Mouse (Mus musculus): ENCODE measurements around the gene Atp2b4. TPM values are rescaled to one million over a fixed set of nuclear protein-coding genes. Genes with fewer than 3 reads are reported as not detected.
A peak's percentile ranks its signal among the peaks of the same experiment; 100 is the strongest.

Atp2b4 gene
- polyA plus RNA-seq, 1 experiment from 2014 or later = 5.8 TPM

- Histone ChIP-seq H3K4me2 (ENCODE audit: low read depth, severe bottlenecking) (no peak overlapping the region), H3K36me3 (ENCODE audit: control insufficient read depth, insufficient read depth, low read length) (no peaks in the 10 kb centered on the region), H3K4me3 (ENCODE audit: low read depth, low read length) (no peak overlapping the region), H3K9ac (ENCODE audit: low read length) (no peak overlapping the region), H3K27me3 (ENCODE audit: control insufficient read depth, insufficient read depth, low read length) (no peaks in the 10 kb centered on the region), H3K9me3 (ENCODE audit: control insufficient read depth, low read length) (no peaks in the 10 kb centered on the region), H3K27ac (replicated peaks; ENCODE audit: low read depth, low read length) (no peak overlapping the region), H3K4me1 (ENCODE audit: control insufficient read depth, insufficient read depth, low read length) (peaks cover 12% of the 10 kb centered on the region; the same call in 1 of the 2 replicates)
- ATAC-seq (ENCODE audit: insufficient number of reproducible peaks, low FRiP score, low TSS enrichment, low read depth) (no peak), DNase-seq (ENCODE audit: low spot score) (no peak)
- 96% methylated on average over 7 of the region's 7 CpGs for WGBS
Measured at GRCm38 (mm10) chr1:133662941-133663340, 137.9 kb downstream of the Atp2b4 start.

GRCm38 (mm10) chr1:133661203-133661933 lies 139.5 kb downstream of the Atp2b4 start, which contains the start of gene Gm38394:
Gene Gm38394, minus strand, starts transcription at chr1:133661318.
- no peaks in the 10 kb centered on the region for H3K27me3 ChIP-seq (ENCODE audit: control insufficient read depth, insufficient read depth, low read length)
- H3K9ac ChIP-seq (ENCODE audit: low read length) = peak within 1 kb of the TSS; percentile 81
- no peaks in the 10 kb centered on the region for H3K9me3 ChIP-seq (ENCODE audit: control insufficient read depth, low read length)
- peak within 1 kb of the TSS; percentile 84 for H3K4me2 ChIP-seq (ENCODE audit: low read depth, severe bottlenecking)
- H3K27ac ChIP-seq (replicated peaks; ENCODE audit: low read depth, low read length) = peak within 1 kb of the TSS; percentile 81
- H3K36me3 ChIP-seq (ENCODE audit: control insufficient read depth, insufficient read depth, low read length) = 0 out of 2 replicates have a peak, but pooled peaks cover 2% of the 10 kb centered on the region
- DNase-seq (ENCODE audit: low spot score) (peak; percentile 93), ATAC-seq (ENCODE audit: insufficient number of reproducible peaks, low FRiP score, low TSS enrichment, low read depth) (peak; percentile 98)
- 3% methylated on average over 26 of the region's 26 CpGs for WGBS
- H3K4me3 ChIP-seq (ENCODE audit: low read depth, low read length) = peak within 1 kb of the TSS; percentile 84
- H3K4me1 ChIP-seq (ENCODE audit: control insufficient read depth, insufficient read depth, low read length) = peaks cover 15% of the 10 kb centered on the region; the same call in 1 of the 2 replicates

- ATAC-seq (ENCODE audit: insufficient number of reproducible peaks, low FRiP score, low TSS enrichment, low read depth) (peak; percentile 87), DNase-seq (ENCODE audit: low spot score) (peak; percentile 85)
- Histone ChIP-seq H3K27ac (replicated peaks; ENCODE audit: low read depth, low read length) (peak within 1 kb of the TSS; percentile 81), H3K4me1 (ENCODE audit: control insufficient read depth, insufficient read depth, low read length) (peaks cover 15% of the 10 kb centered on the region; the same call in 1 of the 2 replicates), H3K36me3 (ENCODE audit: control insufficient read depth, insufficient read depth, low read length) (0 out of 2 replicates have a peak, but pooled peaks cover 2% of the 10 kb centered on the region), H3K9me3 (ENCODE audit: control insufficient read depth, low read length) (no peaks in the 10 kb centered on the region), H3K27me3 (ENCODE audit: control insufficient read depth, insufficient read depth, low read length) (no peaks in the 10 kb centered on the region), H3K4me2 (ENCODE audit: low read depth, severe bottlenecking) (peak within 1 kb of the TSS; percentile 84), H3K9ac (ENCODE audit: low read length) (peak within 1 kb of the TSS; percentile 81), H3K4me3 (ENCODE audit: low read depth, low read length) (peak within 1 kb of the TSS; percentile 84)
- 1% methylated on average over 40 of the region's 41 CpGs for WGBS
Measured at GRCm38 (mm10) chr1:133660466-133661202, 140.2 kb downstream of the Atp2b4 start, which contains the start of gene Zbed6. Gene Zbed6, minus strand, starts transcription at chr1:133660885.

GRCm38 (mm10) chr1:133658878-133659277 lies 142.0 kb downstream of the Atp2b4 start:
- WGBS = 93% methylated on average over 3 of the region's 3 CpGs
- 0 out of 2 replicates have a peak, but pooled peaks cover 2% of the 10 kb centered on the region for H3K36me3 ChIP-seq (ENCODE audit: control insufficient read depth, insufficient read depth, low read length)

GRCm38 (mm10) chr1:133656811-133657210 lies 144.0 kb downstream of the Atp2b4 start:
- 0 out of 2 replicates have a peak, but pooled peaks cover 2% of the 10 kb centered on the region for H3K36me3 ChIP-seq (ENCODE audit: control insufficient read depth, insufficient read depth, low read length)
- no peaks in the 10 kb centered on the region for H3K27me3 ChIP-seq (ENCODE audit: control insufficient read depth, insufficient read depth, low read length)
- no peak overlapping the region for H3K27ac ChIP-seq (replicated peaks; ENCODE audit: low read depth, low read length)
- DNase-seq (ENCODE audit: low spot score) (no peak), ATAC-seq (ENCODE audit: insufficient number of reproducible peaks, low FRiP score, low TSS enrichment, low read depth) (no peak)
- peaks cover 15% of the 10 kb centered on the region; the same call in 1 of the 2 replicates for H3K4me1 ChIP-seq (ENCODE audit: control insufficient read depth, insufficient read depth, low read length)
- H3K4me3 ChIP-seq (ENCODE audit: low read depth, low read length) = no peak overlapping the region
- H3K9ac ChIP-seq (ENCODE audit: low read length) = no peak overlapping the region
- no peak overlapping the region for H3K4me2 ChIP-seq (ENCODE audit: low read depth, severe bottlenecking)
- no peaks in the 10 kb centered on the region for H3K9me3 ChIP-seq (ENCODE audit: control insufficient read depth, low read length)
- WGBS = 26% methylated on average over 5 of the region's 5 CpGs

More at GRCm38 (mm10) chr1:133658878-133659277, 142.0 kb downstream of the Atp2b4 start:
- ATAC-seq (ENCODE audit: insufficient number of reproducible peaks, low FRiP score, low TSS enrichment, low read depth) = no peak
- Histone ChIP-seq H3K4me2 (ENCODE audit: low read depth, severe bottlenecking) (no peak overlapping the region), H3K4me3 (ENCODE audit: low read depth, low read length) (no peak overlapping the region), H3K27me3 (ENCODE audit: control insufficient read depth, insufficient read depth, low read length) (no peaks in the 10 kb centered on the region), H3K9ac (ENCODE audit: low read length) (no peak overlapping the region), H3K4me1 (ENCODE audit: control insufficient read depth, insufficient read depth, low read length) (peaks cover 15% of the 10 kb centered on the region; the same call in 1 of the 2 replicates), H3K9me3 (ENCODE audit: control insufficient read depth, low read length) (no peaks in the 10 kb centered on the region), H3K27ac (replicated peaks; ENCODE audit: low read depth, low read length) (no peak overlapping the region)
- DNase-seq (ENCODE audit: low spot score) = no peak

- ATAC-seq (ENCODE audit: insufficient number of reproducible peaks, low FRiP score, low TSS enrichment, low read depth) = no peak
- peaks cover 2% of the 10 kb centered on the region; the same call in 1 of the 2 replicates for H3K36me3 ChIP-seq (ENCODE audit: control insufficient read depth, insufficient read depth, low read length)
- H3K9ac ChIP-seq (ENCODE audit: low read length) = no peak overlapping the region
- H3K9me3 ChIP-seq (ENCODE audit: control insufficient read depth, low read length) = no peaks in the 10 kb centered on the region
- no peaks in the 10 kb centered on the region for H3K27me3 ChIP-seq (ENCODE audit: control insufficient read depth, insufficient read depth, low read length)
- H3K4me3 ChIP-seq (ENCODE audit: low read depth, low read length) = no peak overlapping the region
- H3K4me1 ChIP-seq (ENCODE audit: control insufficient read depth, insufficient read depth, low read length) = 0 out of 2 replicates have a peak, but pooled peaks cover 2% of the 10 kb centered on the region
- no peak for DNase-seq (ENCODE audit: low spot score)
- no peak overlapping the region for H3K27ac ChIP-seq (replicated peaks; ENCODE audit: low read depth, low read length)
- WGBS = 96% methylated on average over 1 of the region's 1 CpGs
- no peak overlapping the region for H3K4me2 ChIP-seq (ENCODE audit: low read depth, severe bottlenecking)
Measured at GRCm38 (mm10) chr1:133653033-133653432, 147.8 kb downstream of the Atp2b4 start.

GRCm38 (mm10) chr1:133650288-133651055 lies 150.4 kb downstream of the Atp2b4 start:
- WGBS = 94% methylated on average over 7 of the region's 7 CpGs
- H3K36me3 ChIP-seq (ENCODE audit: control insufficient read depth, insufficient read depth, low read length) = peaks cover 10% of the 10 kb centered on the region
- H3K27me3 ChIP-seq (ENCODE audit: control insufficient read depth, insufficient read depth, low read length) = no peaks in the 10 kb centered on the region
- H3K27ac ChIP-seq (replicated peaks; ENCODE audit: low read depth, low read length) = no peak overlapping the region
- H3K4me3 ChIP-seq (ENCODE audit: low read depth, low read length) = no peak overlapping the region
- H3K4me2 ChIP-seq (ENCODE audit: low read depth, severe bottlenecking) = no peak overlapping the region
- ATAC-seq (ENCODE audit: insufficient number of reproducible peaks, low FRiP score, low TSS enrichment, low read depth) = no peak
- H3K9me3 ChIP-seq (ENCODE audit: control insufficient read depth, low read length) = no peaks in the 10 kb centered on the region
- no peak for DNase-seq (ENCODE audit: low spot score)
- H3K9ac ChIP-seq (ENCODE audit: low read length) = no peak overlapping the region
- H3K4me1 ChIP-seq (ENCODE audit: control insufficient read depth, insufficient read depth, low read length) = no peaks in the 10 kb centered on the region

Data from limb, embryonic 11.5 days (tissue).